Mouse (Mus musculus) urinary bladder, adult 2 months (tissue): ENCODE measurements around the gene 1700029H14Rik. TPM values are rescaled to one million over a fixed set of nuclear protein-coding genes. Genes with fewer than 3 reads are reported as not detected.

Source experiments
- DNase-seq: peaks from one replicate; pipeline ENCODE4 v3.0.0; 2022; ENCODE audit warnings: low spot score
- polyA plus RNA-seq: library from polyadenylated mRNA; depleted of rRNA; stranded (reverse); fragments of >200 nt; gene quantifications from 2 replicates; pipeline ENCODE4 v1.2.3, GENCODE M21; 2012; rRNA removed

The 1700029H14Rik gene
- polyA plus RNA-seq, 1 experiment = 0.04 TPM

- DNase-seq = no peak
These were observed 57.2 kb downstream of the 1700029H14Rik start for GRCm38 (mm10) chr8:13504894-13505674.

GRCm38 (mm10) chr8:13503936-13504606, 58.2 kb downstream of the 1700029H14Rik start:
- DNase-seq = no peak

- no peak for DNase-seq
These were observed 61.0 kb downstream of the 1700029H14Rik start for GRCm38 (mm10) chr8:13501221-13501620.

Other genes with a start within 250 kb of the 1700029H14Rik start
- gene Tfdp1, start 223.7 kb downstream of the 1700029H14Rik start, polyA plus RNA-seq = 69.6 and 83.9 TPM in 2 replicates
- not detected in 2 replicates for gene Atp4b, start 165.6 kb downstream of the 1700029H14Rik start, polyA plus RNA-seq
- gene Grk1, start 157.4 kb downstream of the 1700029H14Rik start, polyA plus RNA-seq = 0.01 TPM in 2 replicates
- 4.7 and 4.8 TPM in 2 replicates for gene Tmem255b, start 127.3 kb downstream of the 1700029H14Rik start, polyA plus RNA-seq
- gene Gas6, start 68.0 kb downstream of the 1700029H14Rik start, polyA plus RNA-seq = 265 and 305 TPM in 2 replicates
- 49.5 and 51.4 TPM in 2 replicates for gene Rasa3, start 115.1 kb upstream of the 1700029H14Rik start, polyA plus RNA-seq
- gene Cfap97d2, start 143.4 kb upstream of the 1700029H14Rik start, polyA plus RNA-seq = 0.11 and 0.27 TPM in 2 replicates
- 62.2 and 65.9 TPM in 2 replicates for gene Cdc16, start 195.2 kb upstream of the 1700029H14Rik start, polyA plus RNA-seq
- gene Upf3a, start 223.2 kb upstream of the 1700029H14Rik start, polyA plus RNA-seq = 21.3 and 24.7 TPM in 2 replicates